Mouse (Mus musculus) Muller cell, postnatal 12 days (primary cell): Measurements from ENCODE around the gene Pex12.
"Not testable (repeated sequence)": the region's sequence is repeated elsewhere in the genome, so short reads cannot be mapped to it uniquely, and the experiment has no call there.

Experiments
- DNase-seq: peaks from one replicate; pipeline ENCODE4 v3.0.0-alpha.2; 2015; ENCODE audit errors: inconsistent ontology term

The Pex12 gene

DNA sequence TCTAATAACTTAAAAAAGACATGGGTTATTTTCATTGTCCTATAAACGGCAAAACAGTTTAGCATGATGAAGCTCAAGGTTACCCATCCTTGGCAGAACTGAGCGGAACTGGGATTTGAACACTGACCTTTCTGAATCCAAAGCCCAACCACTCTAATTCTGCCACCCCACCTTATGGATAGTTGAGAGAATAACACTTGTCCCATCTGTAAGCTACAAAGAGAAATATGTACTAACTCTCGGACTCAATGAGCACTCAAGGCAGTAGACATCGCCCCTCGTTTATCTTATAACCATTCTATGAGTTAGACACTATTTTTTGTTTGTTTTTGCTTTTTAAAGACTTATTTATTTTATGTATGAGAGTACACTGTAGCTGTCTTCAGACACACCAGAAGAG is 13.3 kb downstream of the Pex12 start:
- DNase-seq, result no peak

DNA sequence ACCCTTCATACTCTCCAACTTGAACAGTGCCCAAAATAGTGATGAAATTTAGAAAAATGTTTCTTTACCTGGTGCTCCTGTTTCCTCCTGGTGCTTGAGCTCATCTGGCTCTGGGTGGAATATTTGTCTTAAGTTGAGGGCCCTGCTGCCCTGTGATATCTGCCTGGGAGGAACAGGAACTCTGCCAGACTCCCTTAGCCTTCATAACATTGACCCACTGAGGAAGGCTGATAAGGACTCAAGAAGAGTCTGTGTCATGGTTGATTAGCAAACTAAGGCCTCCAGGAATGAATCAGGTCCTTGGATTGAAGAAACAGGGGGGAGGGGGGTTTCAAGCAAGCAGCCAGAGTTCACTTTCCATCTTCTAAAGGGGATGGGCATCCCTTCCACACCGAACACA is 15.8 kb downstream of the Pex12 start, which contains the start of gene Slfn14:
Gene Slfn14 (minus strand): TSS at position 161 of the 400 bp plus-strand sequence.
- DNase-seq, result no peak

DNA sequence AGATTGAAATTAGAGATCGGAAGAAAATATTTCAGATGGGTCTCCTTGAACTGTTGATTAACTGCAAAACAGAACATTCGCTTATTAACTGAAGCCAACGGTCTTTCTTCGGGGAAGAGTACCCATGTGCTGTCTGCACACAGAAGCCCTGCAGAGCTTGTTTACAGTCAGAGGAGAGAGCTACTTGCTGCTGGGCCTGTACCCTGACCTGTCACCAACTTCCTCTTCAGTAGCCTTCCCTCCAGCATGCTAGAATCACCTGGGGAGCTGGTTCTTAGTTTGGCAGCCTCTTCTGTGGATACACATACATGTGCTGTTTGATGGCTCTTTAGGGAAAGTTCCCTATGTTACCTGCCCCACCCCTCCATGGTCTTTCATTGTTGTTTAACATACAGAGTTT is 16.8 kb downstream of the Pex12 start:
- no peak for DNase-seq

DNA sequence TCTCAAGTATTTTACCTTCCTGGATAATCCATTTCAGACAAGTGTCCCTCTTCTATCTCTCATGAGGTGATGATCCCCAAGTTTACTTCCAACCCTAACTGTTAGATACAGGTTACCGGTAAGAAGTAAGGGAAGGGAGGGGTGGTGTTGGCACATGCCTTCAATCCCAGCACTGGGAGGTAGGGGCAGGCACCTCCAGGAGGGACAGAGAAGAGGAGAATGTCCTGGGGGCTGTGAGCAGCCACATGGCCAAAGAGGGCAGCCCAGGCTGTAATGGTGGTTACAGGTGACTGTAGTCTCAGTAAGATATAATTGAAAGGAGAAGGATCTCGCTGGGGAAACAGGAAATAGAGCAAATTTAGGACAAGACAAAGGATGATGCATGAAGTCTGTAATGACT is 20.3 kb downstream of the Pex12 start:
- DNase-seq, result no peak

DNA sequence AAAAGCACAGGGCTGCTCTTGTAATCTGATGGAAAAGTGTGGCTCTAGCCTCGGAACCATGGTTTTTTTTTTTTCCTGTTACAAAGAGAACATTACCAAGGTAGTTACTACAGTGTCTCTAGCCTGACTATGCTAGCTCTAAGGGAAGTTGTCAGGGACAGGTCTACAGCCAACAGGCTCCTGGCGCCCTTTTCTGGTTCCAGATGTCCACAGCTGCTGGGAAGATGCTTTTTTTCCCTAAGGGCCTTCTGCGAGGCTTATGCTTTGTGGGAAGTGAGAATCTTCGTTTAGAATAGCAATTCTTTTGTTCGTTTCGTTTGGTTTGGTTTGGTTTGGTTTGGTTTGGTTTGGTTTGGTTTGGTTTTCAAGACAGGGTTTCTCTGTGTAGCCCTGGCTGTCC is 22.7 kb downstream of the Pex12 start:
- DNase-seq, result no peak

DNA sequence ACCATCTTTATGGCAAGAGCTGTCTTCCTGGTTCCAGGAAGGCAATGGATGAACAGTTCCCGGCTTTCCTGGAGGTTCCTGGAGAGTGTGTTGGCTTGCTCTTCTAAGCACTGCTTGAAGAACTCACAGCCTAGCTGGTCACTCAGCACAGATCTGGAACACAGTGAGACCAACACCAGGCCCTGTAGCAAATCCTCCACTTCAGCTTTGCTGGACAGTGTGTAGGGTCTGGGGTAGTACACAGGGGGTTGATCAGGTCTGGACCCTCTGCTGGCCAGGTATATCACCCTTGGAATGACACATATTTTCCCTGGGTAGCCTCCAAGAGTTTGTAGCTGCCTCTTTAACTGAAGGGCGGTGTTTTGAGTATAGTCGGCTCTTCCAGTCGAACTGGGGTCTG is 23.4 kb downstream of the Pex12 start:
- DNase-seq, result no peak

DNA sequence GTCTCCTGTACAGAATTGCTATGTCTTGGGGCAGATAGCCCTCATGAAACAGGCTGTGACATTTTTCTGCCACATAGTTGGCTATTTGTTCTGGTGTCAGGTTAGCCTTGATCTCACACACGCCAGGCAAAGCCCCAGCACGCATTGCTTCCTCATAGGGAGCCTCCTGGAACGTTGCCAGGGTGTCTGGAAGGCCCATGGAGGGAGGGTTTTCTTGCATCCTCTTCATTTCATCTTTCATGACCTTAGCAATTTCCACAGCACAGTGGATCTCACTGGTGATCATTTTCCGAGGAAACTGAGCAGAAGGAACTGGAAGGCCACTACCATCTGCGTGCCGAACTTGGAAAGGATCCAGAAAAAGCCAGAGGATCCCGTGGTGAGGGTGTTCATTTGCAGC is 26.1 kb downstream of the Pex12 start:
- no peak for DNase-seq

DNA sequence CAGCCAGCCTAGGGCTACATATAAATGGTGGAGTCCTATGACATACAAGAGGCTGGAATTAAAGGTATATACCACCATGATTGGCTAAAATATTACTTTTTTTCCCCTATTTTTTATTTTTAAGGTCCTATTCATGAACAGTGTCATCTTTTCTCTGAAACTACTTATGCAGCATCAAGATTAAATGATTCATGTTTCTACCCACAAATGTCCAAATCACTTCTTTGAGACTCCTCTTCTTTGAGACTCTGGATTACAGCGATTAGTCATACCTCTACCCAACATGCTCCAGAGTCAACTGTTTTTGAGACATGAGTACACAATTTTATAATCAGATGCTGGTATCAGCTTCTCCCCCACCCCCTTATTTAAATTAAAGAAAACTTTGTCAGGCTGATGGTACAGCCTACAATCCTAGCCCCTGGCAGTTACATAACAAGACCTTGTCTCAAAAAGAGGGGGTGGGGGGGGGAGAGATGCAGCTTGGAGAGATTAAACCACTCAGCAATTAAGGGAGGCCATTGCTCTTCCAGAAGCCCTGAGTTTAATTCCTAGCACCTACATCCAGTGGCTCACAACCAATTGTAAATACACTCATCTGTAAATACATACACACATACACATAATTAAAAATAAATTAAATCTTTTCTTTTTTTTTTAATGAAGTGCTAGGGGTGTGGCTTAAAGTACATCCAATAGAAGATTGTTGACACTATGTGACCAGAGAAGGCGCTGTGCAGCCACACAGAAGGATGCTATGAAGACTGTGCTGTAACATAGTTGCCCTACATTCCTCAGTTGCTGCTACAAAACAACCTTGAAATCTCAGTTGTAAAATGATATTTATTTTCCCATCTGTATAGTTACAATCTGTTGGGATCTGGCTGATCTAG is 30.2 kb downstream of the Pex12 start:
- peak; percentile 90 for DNase-seq

DNA sequence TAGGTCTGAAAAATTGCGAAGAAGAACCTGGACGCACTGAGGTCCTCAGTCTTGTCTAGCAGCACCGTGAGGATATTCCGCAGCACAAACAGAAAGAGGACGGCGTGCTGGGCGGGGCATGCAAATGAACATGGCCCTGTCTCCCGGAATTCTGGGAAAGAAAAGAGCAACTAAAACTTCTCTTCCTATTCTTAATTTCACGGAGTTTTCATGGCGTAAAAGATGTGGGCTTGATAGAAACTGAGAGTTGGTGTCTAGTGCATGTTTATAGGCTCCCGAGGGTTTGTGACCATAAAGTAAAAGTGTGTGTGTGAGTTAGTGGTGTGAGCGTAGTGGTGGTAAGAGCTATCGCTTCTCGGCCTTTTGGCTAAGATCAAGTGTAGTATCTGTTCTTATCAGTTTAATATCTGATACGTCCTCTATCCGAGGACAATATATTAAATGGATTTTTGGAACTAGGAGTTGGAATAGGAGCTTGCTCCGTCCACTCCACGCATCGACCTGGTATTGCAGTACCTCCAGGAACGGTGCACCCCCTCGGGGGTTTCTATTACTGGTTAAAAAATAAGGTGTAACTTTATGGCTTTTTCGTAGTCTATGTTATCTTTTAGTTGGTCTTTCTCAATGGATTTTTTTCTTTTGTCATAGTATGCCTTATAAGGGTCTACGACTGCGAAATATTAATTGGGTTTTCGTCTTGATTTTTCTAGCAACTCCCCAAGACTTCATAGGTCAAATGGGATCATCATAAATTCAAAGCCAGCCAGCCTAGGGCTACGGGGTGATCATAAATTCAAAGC is 31.0 kb downstream of the Pex12 start:
- peak; percentile 96 for DNase-seq

DNA sequence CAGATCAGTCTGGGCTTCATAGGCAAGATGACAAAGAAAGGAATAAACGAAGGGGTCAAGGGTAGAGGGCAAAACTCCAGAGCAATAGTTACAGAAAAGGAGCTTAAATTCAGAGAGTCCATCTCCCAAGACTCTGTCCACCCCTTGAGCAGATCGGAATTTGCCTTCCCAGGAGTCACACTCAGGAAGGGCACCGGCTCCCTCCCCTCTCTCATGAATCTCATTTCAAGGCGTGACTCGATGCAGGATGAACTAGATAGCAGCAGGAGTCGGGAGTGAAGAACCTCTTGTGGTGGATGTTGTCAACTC is 31.6 kb downstream of the Pex12 start:
- DNase-seq, result no peak

DNA sequence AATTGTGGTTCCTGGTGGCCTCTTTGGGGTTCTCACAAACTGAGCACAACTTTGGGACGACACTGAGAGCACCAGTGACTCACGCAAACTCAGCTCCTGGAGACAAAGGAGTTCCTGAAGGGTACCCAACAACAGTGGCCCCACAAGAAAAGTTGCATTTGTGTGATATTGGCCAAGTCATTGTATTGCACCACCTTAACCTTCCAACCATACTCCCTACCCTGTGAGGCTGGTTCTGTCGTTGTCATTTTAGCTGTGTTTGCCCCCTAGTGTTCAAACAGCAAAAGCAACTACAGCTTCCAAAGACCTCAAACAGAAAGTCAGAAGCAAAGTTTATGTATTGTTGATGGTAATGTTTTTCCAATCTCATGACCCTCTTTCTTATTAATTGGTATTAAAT is 39.2 kb downstream of the Pex12 start:
- no peak for DNase-seq

DNA sequence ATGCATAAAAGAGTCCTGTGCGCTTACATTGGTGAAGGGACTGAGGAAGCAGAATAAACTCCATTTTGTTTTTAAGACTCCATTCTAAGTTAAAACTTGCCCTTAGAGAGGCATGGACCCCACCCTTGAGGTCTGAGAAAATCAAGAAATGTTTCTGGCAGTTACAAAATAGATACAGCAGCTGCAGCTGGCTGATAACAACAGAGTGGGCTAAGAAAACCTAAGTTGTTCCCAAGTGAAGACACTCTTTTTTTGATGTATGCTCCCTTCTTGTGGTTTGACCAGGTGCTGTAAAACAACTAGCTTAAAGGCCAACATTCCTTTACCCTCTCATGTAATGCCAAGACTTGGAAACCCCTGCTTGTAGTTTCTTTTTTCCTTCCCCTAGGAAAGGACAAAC is 39.7 kb downstream of the Pex12 start:
- no peak for DNase-seq

DNA sequence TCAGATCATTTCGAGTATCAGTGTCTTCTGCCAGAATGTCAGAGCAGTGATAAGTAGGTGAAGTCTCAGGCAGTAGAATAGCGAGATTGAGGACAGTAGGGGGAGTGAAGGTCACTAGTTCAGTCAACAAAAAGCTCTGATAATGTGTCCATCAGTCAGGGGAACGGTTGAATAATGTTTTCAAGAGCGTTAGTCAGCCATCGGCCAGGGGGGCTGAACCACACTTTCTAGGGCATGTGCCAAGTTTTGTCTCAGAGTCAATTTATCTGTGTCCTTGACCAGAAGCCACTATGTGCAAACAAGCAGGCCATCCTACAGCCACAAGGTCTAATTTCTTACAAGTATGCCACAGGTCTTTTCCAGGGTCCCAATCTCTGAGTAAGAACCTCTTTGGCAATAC is 45.2 kb downstream of the Pex12 start:
- not testable (repeated sequence) for DNase-seq
